Mouse (Mus musculus) skeletal muscle tissue, adult 2 months (tissue): Measurements from ENCODE around the gene Rab36.
A peak's percentile ranks its signal among the peaks of the same experiment; 100 is the strongest.

Source experiments
- DNase-seq: peaks from one replicate; pipeline ENCODE4 v3.0.0-alpha.2; 2012; ENCODE audit warnings: low read depth, low spot score

Rab36 gene

DNA sequence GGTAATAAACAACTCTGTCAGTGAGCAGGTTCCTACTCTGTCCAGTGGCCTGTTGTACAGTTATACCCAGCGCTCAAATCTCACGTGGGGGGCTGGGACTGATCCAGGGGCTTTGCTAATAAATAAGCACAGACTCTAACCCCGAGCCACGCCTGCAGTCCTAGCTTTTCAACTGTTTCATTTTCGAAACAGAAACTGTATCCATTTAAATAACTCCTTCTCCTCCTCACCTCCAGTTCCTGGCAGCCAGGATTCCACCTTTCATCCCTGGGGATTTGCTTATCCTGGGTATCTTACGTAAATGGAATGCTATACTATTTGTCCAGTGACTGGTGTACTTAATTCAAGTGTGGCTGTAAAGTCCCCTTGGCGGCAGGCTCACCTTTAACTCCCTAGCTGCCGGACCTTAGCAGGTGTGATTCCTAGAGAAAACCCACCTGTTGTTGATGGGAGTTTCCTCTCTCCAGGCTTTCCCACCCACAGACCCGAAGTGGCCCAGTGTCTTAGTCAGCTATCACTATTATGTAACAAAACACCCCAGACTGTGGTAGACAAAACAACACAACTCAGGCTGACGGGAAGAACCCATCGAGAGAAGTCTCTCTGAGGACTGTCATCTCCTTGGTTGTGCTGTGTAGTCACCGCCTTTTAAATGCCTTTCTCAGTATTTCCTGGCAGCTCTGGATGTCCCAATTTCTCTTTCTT, 31.9 kb downstream of the Rab36 start:
- DNase-seq, result no peak

DNA sequence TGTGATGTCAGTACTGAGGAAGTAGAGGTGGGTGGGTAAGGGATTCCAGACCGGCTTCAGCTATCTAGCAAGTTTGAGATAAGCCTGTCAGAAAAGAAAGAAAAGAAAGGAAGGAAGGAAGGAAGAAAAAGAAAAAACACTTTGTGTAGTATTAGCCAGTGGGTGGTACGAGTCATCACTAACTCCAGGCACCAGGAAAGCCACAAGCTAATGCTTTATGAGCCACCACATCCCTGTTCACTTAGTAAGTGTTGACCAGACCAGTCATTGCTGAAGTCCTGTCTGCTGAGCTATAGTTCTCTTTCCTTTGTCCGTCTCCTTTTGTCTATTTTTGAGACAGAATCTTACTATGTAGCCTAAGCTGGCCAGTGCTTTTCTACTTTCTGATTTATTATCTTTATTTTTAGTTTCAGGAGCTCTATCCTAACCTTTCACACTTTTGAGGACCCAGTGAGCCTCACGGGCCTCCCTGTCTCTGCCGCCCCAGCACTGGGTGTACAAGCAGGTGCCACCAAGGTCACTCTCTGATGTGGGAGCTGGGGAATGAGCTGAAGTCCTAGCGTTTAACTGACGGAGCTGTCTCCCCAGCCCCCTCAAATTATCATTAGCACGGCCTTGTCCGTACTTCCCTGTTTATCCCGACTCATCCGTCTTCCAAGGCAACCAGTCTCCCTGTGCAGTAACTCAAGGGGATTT, 33.6 kb downstream of the Rab36 start:
- DNase-seq, result no peak

- DNase-seq, result no peak
Measured at GRCm38 (mm10) chr10:75075665-75076064, 38.8 kb downstream of the Rab36 start.

DNA sequence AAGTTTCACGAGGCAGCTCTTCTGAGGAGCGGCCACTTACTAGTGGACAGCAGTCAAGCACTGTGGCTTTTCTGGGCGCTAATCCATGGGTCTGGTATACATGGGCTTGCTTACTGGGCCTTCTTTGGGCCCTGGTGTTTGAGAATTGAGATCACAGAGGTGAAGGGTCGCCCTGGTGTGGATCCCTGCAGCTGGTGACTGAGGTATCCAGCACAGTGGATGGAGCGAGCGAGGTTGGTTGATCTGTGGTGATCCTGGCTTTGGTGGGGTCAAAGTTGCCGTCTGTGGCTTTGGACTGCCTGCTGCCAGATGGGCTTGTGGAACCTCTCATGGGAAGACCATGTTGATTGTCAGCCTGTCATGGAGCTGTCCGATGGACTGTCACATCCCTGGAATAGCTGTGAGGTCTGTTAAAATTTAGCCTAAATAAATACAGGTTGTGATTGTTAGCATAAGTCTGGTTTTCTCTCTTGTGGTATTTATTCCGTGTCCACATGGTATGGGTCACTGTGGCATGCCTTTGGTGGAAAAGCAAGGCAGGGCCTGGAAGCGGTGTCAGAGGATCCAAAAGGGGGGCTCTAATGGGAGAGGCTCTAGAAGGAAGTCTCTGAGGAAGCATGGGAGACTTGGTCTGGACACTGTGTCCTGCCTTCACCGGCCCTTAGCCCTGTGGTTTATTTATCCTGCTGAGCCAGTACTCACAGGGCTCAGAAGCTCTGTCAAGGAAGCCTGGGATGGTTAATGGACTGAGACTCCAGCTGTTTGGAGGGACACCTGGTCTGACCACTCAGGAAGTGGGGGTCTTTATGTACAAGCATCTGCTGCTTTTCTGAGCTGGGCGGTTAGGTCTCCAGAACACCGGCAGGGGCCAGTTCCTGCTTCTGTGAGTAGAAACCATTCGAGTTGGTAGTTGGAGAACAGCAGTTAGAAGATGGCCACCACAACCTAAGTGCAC, 41.6 kb downstream of the Rab36 start:
- DNase-seq, result no peak

DNA sequence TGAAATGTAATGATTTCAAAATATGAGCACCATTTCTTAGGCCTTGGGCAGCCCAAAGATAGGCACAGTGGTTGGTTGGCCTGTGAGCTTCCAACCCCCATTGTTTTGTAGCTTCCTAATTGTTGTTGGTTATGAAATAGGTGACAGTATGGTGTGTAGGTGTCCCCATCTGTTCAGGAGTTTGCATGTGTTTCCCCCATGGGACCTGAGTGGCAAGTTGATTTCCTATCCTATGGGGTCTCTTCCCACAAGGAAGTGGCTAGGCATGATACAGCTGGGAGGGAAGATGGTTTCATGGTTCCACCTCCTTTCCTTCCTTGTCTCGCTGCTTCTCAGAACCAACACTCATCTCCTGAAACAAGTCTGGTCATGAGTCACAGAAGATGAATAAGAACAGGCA, 48.5 kb downstream of the Rab36 start:
- DNase-seq, result no peak

GRCm38 (mm10) chr10:75088471-75088870, 51.6 kb downstream of the Rab36 start:
- no peak for DNase-seq

DNA sequence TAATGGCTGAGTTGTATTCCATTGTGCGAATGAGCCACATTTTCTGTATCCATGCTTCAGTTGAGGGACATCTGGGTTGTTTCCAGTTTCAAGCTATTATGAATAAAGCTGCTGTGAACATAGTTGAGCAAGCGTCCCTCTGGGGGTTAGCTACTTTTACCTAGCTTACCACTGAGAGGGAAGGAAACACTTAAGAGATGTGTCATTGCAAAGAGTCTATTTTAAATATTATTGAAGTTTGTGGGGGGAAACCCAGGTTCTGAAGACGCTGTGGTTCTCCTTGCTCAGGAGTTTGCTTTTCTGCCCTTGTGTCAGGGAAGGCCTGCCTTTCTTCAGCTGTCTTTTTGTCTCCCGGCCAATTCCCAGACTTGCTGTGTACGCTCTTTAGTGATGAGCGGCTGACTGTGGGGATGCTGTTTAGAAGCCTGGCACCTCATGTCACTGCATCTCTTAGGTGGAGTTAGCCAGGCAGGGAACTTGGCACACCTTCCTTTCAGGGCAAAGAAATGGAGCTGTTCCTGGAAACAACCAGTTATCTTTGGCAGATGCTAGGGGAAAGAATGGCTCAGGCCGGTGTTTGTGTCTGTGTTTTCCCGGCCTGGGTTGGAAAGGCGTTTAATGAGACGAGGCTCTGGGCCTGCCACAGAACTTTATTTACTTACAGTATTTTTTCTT, 54.8 kb downstream of the Rab36 start:
- peak; percentile 47 for DNase-seq

DNA sequence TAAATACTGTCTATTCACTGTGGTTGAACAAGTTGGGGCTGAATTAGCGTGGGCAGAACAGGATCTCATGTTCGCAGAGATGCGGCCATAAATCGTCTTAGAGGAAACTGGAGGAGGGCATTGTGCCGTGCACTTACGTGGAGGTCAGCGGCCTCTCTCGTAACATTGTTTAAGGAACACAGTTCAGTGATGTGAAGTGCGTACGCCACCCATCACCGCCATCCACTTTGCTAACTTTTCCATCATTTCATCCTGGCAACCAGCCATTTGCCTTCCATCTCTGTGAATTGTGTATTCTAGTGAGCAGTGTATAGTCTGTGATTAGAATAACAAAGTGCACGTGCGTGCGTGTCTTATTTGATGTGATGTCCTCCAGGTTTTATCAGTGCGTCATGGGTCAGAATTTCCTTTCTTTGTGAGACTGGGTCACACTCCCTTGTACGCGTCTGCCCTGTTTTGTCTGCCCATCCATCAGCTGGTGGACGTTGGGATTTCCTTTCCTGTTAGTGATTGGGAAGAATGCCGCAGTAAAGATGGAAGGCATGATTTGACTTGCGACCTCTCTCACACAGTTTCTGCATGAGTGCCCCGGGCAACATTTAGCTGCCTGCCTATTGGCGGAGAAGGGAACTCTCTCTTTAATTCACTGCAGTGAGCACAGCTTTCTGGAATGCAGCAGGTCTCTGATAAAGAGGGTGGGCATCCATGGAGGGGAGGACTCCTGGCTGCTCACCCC, 56.6 kb downstream of the Rab36 start:
- no peak for DNase-seq

- no peak for DNase-seq
Measured at GRCm38 (mm10) chr10:75094338-75094737, 57.5 kb downstream of the Rab36 start.

DNA sequence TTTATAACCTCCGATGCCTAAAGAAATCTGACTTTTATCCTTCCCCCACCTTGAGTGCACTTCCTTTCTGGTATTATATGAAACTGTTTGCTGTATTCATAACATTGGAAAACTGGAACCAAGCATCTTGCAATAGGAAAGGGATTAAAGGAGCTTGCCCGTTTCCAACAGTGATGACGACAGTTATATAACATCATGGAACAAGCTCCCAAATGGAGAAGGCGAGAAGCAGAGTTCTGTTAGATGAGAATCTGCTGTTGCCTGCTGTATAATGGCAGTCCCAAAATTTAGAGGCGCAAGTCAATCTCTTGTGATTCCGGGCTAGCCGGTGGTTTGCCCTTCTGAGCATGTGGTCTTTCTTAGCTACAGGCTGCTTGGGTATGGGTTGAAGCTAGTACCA, 58.4 kb downstream of the Rab36 start:
- no peak for DNase-seq

DNA sequence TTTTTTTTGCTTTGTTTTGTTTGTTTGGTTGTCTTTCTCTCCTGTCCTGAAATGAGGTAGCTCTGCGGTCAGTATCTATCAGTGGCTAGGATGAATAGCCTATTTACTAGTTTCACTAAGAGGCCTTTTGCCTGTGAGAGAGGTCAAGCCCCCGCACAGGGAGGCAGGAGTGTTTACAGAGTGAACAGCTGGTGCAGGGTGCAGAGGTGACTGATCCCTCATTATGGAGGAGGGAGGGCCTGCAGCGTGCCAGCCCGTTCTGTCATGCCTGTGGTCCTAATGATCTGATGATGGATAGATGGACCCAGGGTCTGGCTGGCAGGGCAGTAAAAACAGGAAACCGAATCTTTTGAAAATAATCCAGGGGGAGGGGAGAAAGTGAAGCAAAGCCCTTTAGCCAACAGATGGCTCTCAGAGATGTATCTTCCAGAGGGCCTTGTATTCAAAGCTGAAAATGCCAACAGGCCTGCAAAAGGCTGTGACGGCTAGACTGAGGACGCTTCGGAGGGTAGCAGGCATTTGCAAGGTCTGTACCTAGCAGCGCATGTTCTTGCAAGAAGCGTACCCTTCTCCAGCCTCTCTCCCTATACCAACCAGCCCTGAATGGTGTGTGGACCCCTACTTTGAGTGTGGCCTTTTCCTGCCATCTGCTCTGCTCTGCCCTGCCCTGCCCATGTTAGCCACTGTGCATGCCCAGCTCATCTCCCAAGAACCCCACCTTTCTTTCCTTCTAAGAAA, 61.8 kb downstream of the Rab36 start:
- no peak for DNase-seq

DNA sequence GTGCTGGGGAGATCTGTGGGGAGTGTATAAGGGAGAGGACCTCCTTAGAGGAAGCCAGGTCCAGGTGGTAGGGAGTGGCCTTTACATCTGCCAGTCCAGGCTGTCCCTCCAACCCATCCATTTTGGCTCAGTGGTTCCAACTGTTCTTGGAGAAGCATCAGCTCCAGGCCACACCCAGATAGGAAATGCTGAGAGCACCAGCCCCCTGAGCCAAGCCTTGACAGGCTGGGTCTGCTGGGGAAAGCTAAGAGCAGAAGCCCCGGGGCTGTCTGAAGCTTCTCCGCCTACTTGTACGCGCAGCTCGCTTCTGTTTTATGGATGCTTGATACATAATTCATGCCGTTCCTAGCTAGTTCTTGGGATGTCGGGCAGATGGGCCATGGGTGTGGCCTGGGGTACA, 63.4 kb downstream of the Rab36 start:
- no peak for DNase-seq

DNA sequence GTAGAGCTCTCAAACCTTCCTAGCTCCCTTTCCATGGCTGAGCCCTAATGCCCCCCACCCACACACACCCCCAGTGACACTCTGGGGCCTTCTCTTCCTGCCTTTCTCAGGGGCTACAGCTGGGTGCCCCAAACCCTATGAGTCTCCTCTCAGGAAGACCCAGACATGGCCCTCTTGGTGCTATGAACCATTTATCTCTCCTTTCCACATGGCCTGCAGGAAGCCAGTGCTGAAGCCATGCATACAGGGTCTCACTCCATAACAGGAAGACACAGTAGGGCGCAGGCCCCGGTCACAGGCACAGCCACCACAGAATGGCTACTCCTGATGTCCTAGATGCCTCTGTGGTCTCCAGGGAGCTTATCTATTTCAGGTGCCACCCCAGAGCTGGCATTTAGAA, 66.6 kb downstream of the Rab36 start:
- no peak for DNase-seq
